Mouse (Mus musculus) bone marrow, adult 2 months (tissue): ENCODE data around the gene Nav2.

ENCODE experiments used
- CTCF ChIP-seq: fragments of 200-500 bp; IDR thresholded peaks from 2 replicates; pipeline ENCODE4 v1.5.1; 2011; ENCODE audit warnings: low read length, control low read depth; ENCODE audit not compliant: control insufficient read depth, insufficient read depth
- POLR2A ChIP-seq: fragments of 200-500 bp; IDR thresholded peaks from 2 replicates; pipeline ENCODE4 v1.6.1; 2011; ENCODE audit warnings: low read depth, mild to moderate bottlenecking, control low read depth, low read length, borderline replicate concordance; ENCODE audit not compliant: control insufficient read depth

- TF ChIP-seq CTCF, result no peak
- TF ChIP-seq POLR2A, result no peak
Measured at GRCm38 (mm10) chr7:49397441-49398003, 489.0 kb downstream of the Nav2 start.
